Mouse (Mus musculus): ENCODE data around the gene Cyth1. TPM values are rescaled to one million over a fixed set of nuclear protein-coding genes. Genes with fewer than 3 reads are reported as not detected.

The Cyth1 gene
- polyA plus RNA-seq, 1 experiment from 2014 or later, result 16.2 TPM

- no peak overlapping the region for H3K27ac ChIP-seq
- no peaks in the 10 kb centered on the region for H3K27me3 ChIP-seq
- ATAC-seq (ENCODE audit: insufficient number of reproducible peaks, low FRiP score, low TSS enrichment, low read depth), result no peak
- H3K9me3 ChIP-seq, result no peaks in the 10 kb centered on the region
- no peak overlapping the region for H3K4me2 ChIP-seq
- WGBS, result 80% methylated on average over 14 of the region's 14 CpGs
- H3K36me3 ChIP-seq, result no peaks in the 10 kb centered on the region
- H3K9ac ChIP-seq, result no peak overlapping the region
- no peak overlapping the region for H3K4me3 ChIP-seq
- no peaks in the 10 kb centered on the region for H3K4me1 ChIP-seq
These were observed 134.7 kb downstream of the Cyth1 start for GRCm38 (mm10) chr11:118113516-118114205.

- Histone ChIP-seq H3K4me1 (0 out of 2 replicates have a peak, but pooled peaks cover 6% of the 10 kb centered on the region), H3K4me2 (no peak overlapping the region), H3K9ac (no peak overlapping the region), H3K9me3 (no peaks in the 10 kb centered on the region), H3K4me3 (no peak overlapping the region), H3K27me3 (0 out of 2 replicates have a peak, but pooled peaks cover 2% of the 10 kb centered on the region), H3K27ac (no peak overlapping the region), H3K36me3 (no peaks in the 10 kb centered on the region)
- WGBS, result 6% methylated on average over 5 of the region's 5 CpGs
- no peak for ATAC-seq (ENCODE audit: insufficient number of reproducible peaks, low FRiP score, low TSS enrichment, low read depth)
These were observed 144.4 kb downstream of the Cyth1 start for GRCm38 (mm10) chr11:118104001-118104400.

- no peaks in the 10 kb centered on the region for H3K9me3 ChIP-seq
- no peak for ATAC-seq (ENCODE audit: insufficient number of reproducible peaks, low FRiP score, low TSS enrichment, low read depth)
- H3K4me1 ChIP-seq, result 0 out of 2 replicates have a peak, but pooled peaks cover 6% of the 10 kb centered on the region
- 89% methylated on average over 5 of the region's 5 CpGs for WGBS
- H3K27me3 ChIP-seq, result 0 out of 2 replicates have a peak, but pooled peaks cover 2% of the 10 kb centered on the region
- no peak overlapping the region for H3K9ac ChIP-seq
- no peak overlapping the region for H3K4me2 ChIP-seq
- no peaks in the 10 kb centered on the region for H3K36me3 ChIP-seq
- H3K4me3 ChIP-seq, result no peak overlapping the region
- no peak overlapping the region for H3K27ac ChIP-seq
These were observed 145.0 kb downstream of the Cyth1 start for GRCm38 (mm10) chr11:118103383-118103782.

- no peaks in the 10 kb centered on the region for H3K9me3 ChIP-seq
These were observed 145.6 kb downstream of the Cyth1 start for GRCm38 (mm10) chr11:118102838-118103237.

GRCm38 (mm10) chr11:118101133-118101532, 147.3 kb downstream of the Cyth1 start:
- Histone ChIP-seq H3K27me3 (0 out of 2 replicates have a peak, but pooled peaks cover 2% of the 10 kb centered on the region), H3K4me2 (no peak overlapping the region), H3K9ac (no peak overlapping the region), H3K36me3 (no peaks in the 10 kb centered on the region), H3K9me3 (no peaks in the 10 kb centered on the region), H3K4me1 (0 out of 2 replicates have a peak, but pooled peaks cover 6% of the 10 kb centered on the region), H3K27ac (no peak overlapping the region), H3K4me3 (no peak overlapping the region)
- ATAC-seq (ENCODE audit: insufficient number of reproducible peaks, low FRiP score, low TSS enrichment, low read depth), result no peak
- 46% methylated on average over 9 of the region's 9 CpGs for WGBS

More at GRCm38 (mm10) chr11:118102838-118103237, 145.6 kb downstream of the Cyth1 start:
- H3K27me3 ChIP-seq, result 0 out of 2 replicates have a peak, but pooled peaks cover 2% of the 10 kb centered on the region
- H3K4me3 ChIP-seq, result no peak overlapping the region
- ATAC-seq (ENCODE audit: insufficient number of reproducible peaks, low FRiP score, low TSS enrichment, low read depth), result no peak
- no peak overlapping the region for H3K27ac ChIP-seq
- no peak overlapping the region for H3K4me2 ChIP-seq
- no peaks in the 10 kb centered on the region for H3K36me3 ChIP-seq
- no peak overlapping the region for H3K9ac ChIP-seq
- WGBS, result 56% methylated on average over 3 of the region's 3 CpGs
- 0 out of 2 replicates have a peak, but pooled peaks cover 6% of the 10 kb centered on the region for H3K4me1 ChIP-seq

GRCm38 (mm10) chr11:118096736-118097135, 151.7 kb downstream of the Cyth1 start:
- H3K27me3 ChIP-seq, result 0 out of 2 replicates have a peak, but pooled peaks cover 2% of the 10 kb centered on the region
- H3K27ac ChIP-seq, result no peak overlapping the region
- ATAC-seq (ENCODE audit: insufficient number of reproducible peaks, low FRiP score, low TSS enrichment, low read depth), result no peak
- 59% methylated on average over 2 of the region's 2 CpGs for WGBS
- no peak overlapping the region for H3K9ac ChIP-seq
- no peaks in the 10 kb centered on the region for H3K9me3 ChIP-seq
- no peak overlapping the region for H3K4me2 ChIP-seq
- no peaks in the 10 kb centered on the region for H3K36me3 ChIP-seq
- 0 out of 2 replicates have a peak, but pooled peaks cover 3% of the 10 kb centered on the region for H3K4me1 ChIP-seq
- H3K4me3 ChIP-seq, result no peak overlapping the region

GRCm38 (mm10) chr11:118095004-118095403, 153.4 kb downstream of the Cyth1 start:
- no peaks in the 10 kb centered on the region for H3K36me3 ChIP-seq
- H3K4me2 ChIP-seq, result no peak overlapping the region
- ATAC-seq (ENCODE audit: insufficient number of reproducible peaks, low FRiP score, low TSS enrichment, low read depth), result no peak
- H3K9ac ChIP-seq, result no peak overlapping the region
- WGBS, result 84% methylated on average over 9 of the region's 9 CpGs
- no peaks in the 10 kb centered on the region for H3K9me3 ChIP-seq
- H3K4me1 ChIP-seq, result no peaks in the 10 kb centered on the region
- H3K27me3 ChIP-seq, result no peaks in the 10 kb centered on the region
- no peak overlapping the region for H3K27ac ChIP-seq
- H3K4me3 ChIP-seq, result no peak overlapping the region

- no peak overlapping the region for H3K4me2 ChIP-seq
- 87% methylated on average over 23 of the region's 23 CpGs for WGBS
- no peaks in the 10 kb centered on the region for H3K4me1 ChIP-seq
- H3K9ac ChIP-seq, result no peak overlapping the region
- no peak overlapping the region for H3K4me3 ChIP-seq
- no peaks in the 10 kb centered on the region for H3K27me3 ChIP-seq
- no peak overlapping the region for H3K27ac ChIP-seq
- no peaks in the 10 kb centered on the region for H3K36me3 ChIP-seq
- no peak for ATAC-seq (ENCODE audit: insufficient number of reproducible peaks, low FRiP score, low TSS enrichment, low read depth)
- no peaks in the 10 kb centered on the region for H3K9me3 ChIP-seq
These were observed 157.3 kb downstream of the Cyth1 start for GRCm38 (mm10) chr11:118091002-118091670.

GRCm38 (mm10) chr11:118088896-118089295, 159.5 kb downstream of the Cyth1 start:
- Histone ChIP-seq H3K9ac (no peak overlapping the region), H3K27ac (no peak overlapping the region), H3K4me1 (peaks cover 4% of the 10 kb centered on the region; the same call in 1 of the 2 replicates), H3K4me2 (no peak overlapping the region), H3K4me3 (no peak overlapping the region), H3K9me3 (no peaks in the 10 kb centered on the region), H3K36me3 (no peaks in the 10 kb centered on the region), H3K27me3 (no peaks in the 10 kb centered on the region)
- ATAC-seq (ENCODE audit: insufficient number of reproducible peaks, low FRiP score, low TSS enrichment, low read depth), result no peak
- 86% methylated on average over 19 of the region's 19 CpGs for WGBS

GRCm38 (mm10) chr11:118085961-118086360, 162.4 kb downstream of the Cyth1 start:
- Histone ChIP-seq H3K4me1 (peaks cover 15% of the 10 kb centered on the region; the same call in 1 of the 2 replicates), H3K36me3 (no peaks in the 10 kb centered on the region), H3K27ac (no peak overlapping the region), H3K27me3 (no peaks in the 10 kb centered on the region), H3K4me3 (no peak overlapping the region), H3K4me2 (no peak overlapping the region), H3K9me3 (no peaks in the 10 kb centered on the region), H3K9ac (no peak overlapping the region)
- no peak for ATAC-seq (ENCODE audit: insufficient number of reproducible peaks, low FRiP score, low TSS enrichment, low read depth)
- WGBS, result 65% methylated on average over 8 of the region's 8 CpGs

GRCm38 (mm10) chr11:118085176-118085575, 163.2 kb downstream of the Cyth1 start:
- H3K27ac ChIP-seq, result no peak overlapping the region
- H3K9me3 ChIP-seq, result no peaks in the 10 kb centered on the region
- no peaks in the 10 kb centered on the region for H3K36me3 ChIP-seq
- no peak for ATAC-seq (ENCODE audit: insufficient number of reproducible peaks, low FRiP score, low TSS enrichment, low read depth)
- no peak overlapping the region for H3K9ac ChIP-seq
- H3K4me1 ChIP-seq, result peaks cover 15% of the 10 kb centered on the region; the same call in 1 of the 2 replicates
- WGBS, result 54% methylated on average over 4 of the region's 4 CpGs
- H3K4me2 ChIP-seq, result no peak overlapping the region
- H3K4me3 ChIP-seq, result no peak overlapping the region
- H3K27me3 ChIP-seq, result no peaks in the 10 kb centered on the region

GRCm38 (mm10) chr11:118084266-118084665, 164.1 kb downstream of the Cyth1 start:
- Histone ChIP-seq H3K4me2 (no peak overlapping the region), H3K27me3 (no peaks in the 10 kb centered on the region), H3K4me1 (peaks cover 15% of the 10 kb centered on the region; the same call in 1 of the 2 replicates), H3K4me3 (no peak overlapping the region), H3K9ac (no peak overlapping the region), H3K27ac (no peak overlapping the region), H3K9me3 (no peaks in the 10 kb centered on the region), H3K36me3 (no peaks in the 10 kb centered on the region)
- 69% methylated on average over 3 of the region's 3 CpGs for WGBS
- ATAC-seq (ENCODE audit: insufficient number of reproducible peaks, low FRiP score, low TSS enrichment, low read depth), result no peak
